Mouse (Mus musculus) heart, postnatal 4 days (tissue): ENCODE measurements around the gene Sfpq. TPM values are rescaled to one million over a fixed set of nuclear protein-coding genes. Genes with fewer than 3 reads are reported as not detected.

Experiments used
- DNase-seq: peaks from one replicate; pipeline ENCODE4 v3.0.0; 2021
- total RNA-seq, 2 experiments: library from RNA; stranded (reverse); gene quantifications; 2 replicates each; pipeline ENCODE4 v1.2.3; 2021

Sfpq gene
- total RNA-seq, 2 experiments from 2014 or later, result 182 to 205 TPM

- peak; percentile 62 for DNase-seq
These were observed 6.4 kb downstream of the Sfpq start for GRCm38 (mm10) chr4:127027228-127028190.

GRCm38 (mm10) chr4:127037158-127037557, 16.0 kb downstream of the Sfpq start:
- DNase-seq, result no peak

- no peak for DNase-seq
These were observed 17.0 kb downstream of the Sfpq start for GRCm38 (mm10) chr4:127037908-127038827.

- DNase-seq, result no peak
These were observed 17.8 kb downstream of the Sfpq start for GRCm38 (mm10) chr4:127038828-127039349.

GRCm38 (mm10) chr4:127039871-127040483, 18.9 kb downstream of the Sfpq start:
- DNase-seq, result no peak

- no peak for DNase-seq
These were observed 22.4 kb downstream of the Sfpq start for GRCm38 (mm10) chr4:127043540-127043939.

DNA sequence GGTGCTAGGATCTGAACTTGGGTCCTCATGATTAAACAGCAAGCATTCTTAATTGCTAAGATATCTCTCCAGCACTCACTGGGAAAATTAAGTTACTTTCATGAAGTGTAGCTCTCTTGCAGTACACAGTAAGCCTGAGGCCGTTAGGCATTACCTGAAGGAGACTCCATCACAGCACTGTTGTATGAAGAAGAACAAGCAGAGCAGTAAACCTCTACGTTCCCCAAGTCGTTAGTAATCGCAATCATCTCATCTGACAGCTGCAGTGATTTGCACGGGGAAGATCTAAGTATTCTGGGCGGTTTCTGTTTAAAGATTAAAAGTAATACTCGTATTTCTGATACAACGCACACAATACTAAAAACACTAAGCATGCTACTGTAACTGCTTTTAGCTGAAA, 30.0 kb downstream of the Sfpq start:
- DNase-seq, result no peak

DNA sequence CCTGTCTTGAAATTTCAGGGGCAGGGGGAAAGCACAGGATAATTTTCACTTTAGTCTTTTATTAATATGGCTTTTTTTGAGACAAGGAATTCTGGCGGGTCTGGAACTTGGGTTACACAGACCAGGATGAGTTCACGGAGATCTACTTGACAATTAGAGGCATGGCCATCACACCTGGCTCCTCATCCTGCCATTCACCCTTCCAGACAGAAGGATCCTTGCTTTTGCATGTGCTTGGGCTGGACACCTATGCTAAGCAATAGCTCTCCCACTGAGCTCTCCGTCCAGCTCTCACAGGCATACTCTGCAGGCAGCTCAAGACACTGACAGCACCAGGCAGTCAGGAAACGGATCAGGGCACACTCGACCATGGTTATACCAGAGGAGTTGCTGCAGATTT, 31.9 kb downstream of the Sfpq start:
- no peak for DNase-seq

DNA sequence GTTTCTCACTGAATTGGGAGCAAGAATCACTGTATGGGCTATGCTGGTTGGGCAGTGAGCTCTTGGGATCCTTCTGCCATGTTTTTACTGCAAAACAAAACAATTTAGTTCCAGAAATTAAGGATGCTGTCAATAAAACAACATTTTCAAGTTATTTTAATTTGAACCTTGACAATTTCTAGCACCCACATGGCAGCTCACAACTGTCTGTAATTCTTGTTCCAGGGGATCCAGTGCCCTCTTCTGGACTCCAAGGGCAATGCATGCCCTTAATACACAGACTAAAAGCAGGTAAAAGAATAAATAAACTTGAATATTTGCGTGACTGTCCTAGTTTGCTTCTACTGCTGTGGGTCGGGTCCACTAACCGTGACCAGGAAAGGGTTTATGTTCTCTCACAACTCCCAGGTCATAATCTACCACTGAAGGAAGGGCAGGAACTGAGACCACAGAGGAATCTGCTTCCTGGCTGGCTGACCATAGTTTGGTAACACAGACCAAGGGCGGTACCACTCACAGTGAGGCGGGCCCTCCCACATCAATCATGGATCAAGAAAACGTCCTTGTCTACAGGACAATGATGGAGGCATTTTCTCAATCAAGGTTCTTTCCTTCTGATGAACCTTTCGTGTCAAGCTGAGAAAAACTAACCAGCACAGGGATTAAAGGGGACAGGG, 33.5 kb downstream of the Sfpq start:
- no peak for DNase-seq

GRCm38 (mm10) chr4:127060585-127061290, 39.6 kb downstream of the Sfpq start, which contains the start of gene Zmym1:
Gene Zmym1 (minus strand): TSS chr4:127061152.
- peak; percentile 94 for DNase-seq

DNA sequence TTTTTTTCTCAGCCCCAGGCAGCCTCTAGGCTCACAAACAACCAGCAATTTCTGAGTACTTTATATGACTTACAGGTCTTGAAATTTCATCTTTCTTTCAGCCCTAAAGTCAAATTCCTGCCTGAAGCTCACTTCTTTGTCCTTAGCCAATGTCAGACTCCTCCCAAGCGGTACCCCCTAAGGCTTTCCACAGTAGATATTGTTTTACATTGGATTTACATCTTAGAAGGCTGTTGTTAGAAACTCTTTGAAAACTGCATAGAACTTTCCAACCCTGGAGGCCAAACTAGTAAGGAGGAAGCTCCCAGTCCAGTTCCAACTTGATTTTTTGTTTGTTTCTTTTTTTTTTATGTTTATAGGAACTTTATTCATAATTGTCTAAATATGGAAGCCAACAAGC, 42.9 kb downstream of the Sfpq start:
- no peak for DNase-seq

DNA sequence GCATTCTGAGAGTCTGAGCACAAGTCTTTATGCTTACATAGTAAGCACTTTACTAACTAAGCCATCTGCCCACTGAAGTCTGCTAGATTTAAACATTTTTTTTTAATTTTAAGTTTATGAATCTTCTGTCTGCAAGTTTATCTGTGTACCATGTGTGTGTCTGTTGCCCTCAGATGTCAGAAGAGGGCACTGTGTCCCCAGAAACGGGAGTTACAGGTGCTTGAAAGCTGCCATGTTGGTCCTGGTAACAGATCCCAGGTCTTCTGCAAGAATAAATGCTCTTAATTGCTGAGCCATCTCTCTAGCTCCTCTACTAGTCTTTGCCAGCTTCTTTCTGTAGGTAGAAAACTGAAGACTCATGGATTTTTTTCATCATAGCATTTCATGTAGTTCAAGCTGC, 53.8 kb downstream of the Sfpq start:
- DNase-seq, result no peak

DNA sequence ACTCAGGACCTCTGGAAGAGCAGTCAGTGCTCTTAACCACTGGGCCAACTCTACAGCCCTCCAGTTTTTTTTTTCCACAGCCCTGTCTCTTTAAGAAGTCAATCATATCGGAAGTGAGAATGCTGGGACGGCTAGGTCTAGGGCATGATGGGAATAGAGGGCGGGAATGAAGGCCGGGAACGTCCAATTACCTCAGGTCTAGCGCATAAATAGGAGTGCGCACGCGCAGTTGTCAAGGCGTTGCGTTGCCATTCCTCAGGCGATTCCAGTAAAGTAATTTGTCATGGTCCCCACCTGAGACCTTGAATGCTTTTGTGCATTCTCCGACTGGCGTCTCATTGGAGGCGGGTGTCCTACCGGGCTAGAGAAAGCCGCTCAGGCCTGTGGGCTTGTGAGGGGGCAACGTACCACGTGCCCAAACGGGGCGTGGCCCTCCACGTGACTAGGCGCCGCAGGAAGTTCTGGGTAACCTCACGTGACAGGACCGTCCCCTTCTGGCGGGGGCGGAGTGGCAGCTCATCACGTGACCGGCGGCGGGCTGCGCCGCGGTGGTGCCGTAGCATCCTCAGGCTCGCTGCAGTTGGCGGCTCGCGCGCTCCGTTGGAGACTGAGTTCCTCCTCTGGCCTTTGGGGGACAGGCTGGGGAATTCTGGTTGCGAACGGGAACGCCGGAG, 55.9 kb downstream of the Sfpq start, which contains the start of gene Zmym6:
TSS of gene Zmym6 (plus strand) at position 509 of the 674 bp plus-strand sequence.
- peak; percentile 96 for DNase-seq

GRCm38 (mm10) chr4:127080806-127081205, 59.7 kb downstream of the Sfpq start:
- DNase-seq, result no peak

DNA sequence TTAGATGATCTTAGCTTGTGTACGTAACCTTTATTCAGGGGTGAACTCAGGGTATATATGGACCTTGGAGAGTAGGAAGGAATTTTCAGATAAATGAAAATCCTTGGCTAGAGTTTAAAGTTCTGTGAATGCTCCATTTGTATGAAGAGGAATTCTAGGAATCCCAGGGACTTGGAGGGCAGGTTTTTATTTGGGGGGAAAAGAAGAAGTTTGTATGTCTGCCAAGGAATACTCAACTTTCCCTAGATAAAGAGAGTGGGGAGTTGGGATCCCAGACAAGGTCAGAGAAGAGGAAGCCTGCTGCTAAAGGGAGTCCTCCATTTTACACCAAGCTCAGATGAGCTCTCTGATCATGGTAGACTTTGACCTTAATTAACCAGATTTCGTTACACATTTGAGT, 62.0 kb downstream of the Sfpq start:
- no peak for DNase-seq

DNA sequence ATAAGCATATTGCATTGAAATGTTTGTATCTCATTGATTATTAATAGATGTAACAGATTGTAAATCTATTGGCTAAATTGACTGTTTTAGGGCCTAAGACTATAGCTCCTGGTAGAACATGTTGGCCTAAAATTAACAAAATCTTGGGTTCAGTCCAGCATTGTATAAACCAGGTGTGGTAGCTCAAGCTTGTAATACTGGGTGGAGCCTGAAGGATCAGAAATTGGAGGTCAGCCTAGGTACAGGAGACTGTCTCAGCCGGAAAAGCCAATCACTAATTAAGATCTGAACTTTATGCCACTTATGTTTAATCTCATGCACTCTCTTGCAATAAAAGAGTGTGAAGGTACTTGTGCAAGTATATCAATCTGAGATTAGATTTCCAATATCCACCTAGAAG, 64.6 kb downstream of the Sfpq start:
- DNase-seq, result no peak
